Mouse (Mus musculus) Muller cell, postnatal 12 days (primary cell): ENCODE measurements around the gene Xpnpep1.

Experiments used
- DNase-seq: peaks from one replicate; pipeline ENCODE4 v3.0.0-alpha.2; 2015; ENCODE audit errors: inconsistent ontology term

The Xpnpep1 gene

GRCm38 (mm10) chr19:53032647-53033046, 7.4 kb downstream of the Xpnpep1 start:
- no peak for DNase-seq

GRCm38 (mm10) chr19:53031957-53032371, 8.1 kb downstream of the Xpnpep1 start:
- DNase-seq = no peak

GRCm38 (mm10) chr19:53030279-53030678, 9.7 kb downstream of the Xpnpep1 start:
- no peak for DNase-seq

GRCm38 (mm10) chr19:53029686-53030085, 10.3 kb downstream of the Xpnpep1 start:
- no peak for DNase-seq

- DNase-seq = no peak
These were observed 11.0 kb downstream of the Xpnpep1 start for GRCm38 (mm10) chr19:53029045-53029444.

GRCm38 (mm10) chr19:53028216-53028615, 11.8 kb downstream of the Xpnpep1 start:
- DNase-seq = no peak

GRCm38 (mm10) chr19:53023189-53023588, 16.8 kb downstream of the Xpnpep1 start:
- no peak for DNase-seq

GRCm38 (mm10) chr19:53022037-53022614, 17.9 kb downstream of the Xpnpep1 start:
- DNase-seq = no peak

GRCm38 (mm10) chr19:53021537-53021936, 18.5 kb downstream of the Xpnpep1 start:
- DNase-seq = no peak

- peak; percentile 77 for DNase-seq
These were observed 20.1 kb downstream of the Xpnpep1 start for GRCm38 (mm10) chr19:53019716-53020463.

- no peak for DNase-seq
These were observed 22.1 kb downstream of the Xpnpep1 start for GRCm38 (mm10) chr19:53017954-53018353.

- peak; percentile 48 for DNase-seq
These were observed 22.8 kb downstream of the Xpnpep1 start for GRCm38 (mm10) chr19:53017248-53017647.

- DNase-seq = no peak
These were observed 24.9 kb downstream of the Xpnpep1 start for GRCm38 (mm10) chr19:53014910-53015710.

- DNase-seq = no peak
These were observed 26.3 kb downstream of the Xpnpep1 start for GRCm38 (mm10) chr19:53013744-53014143.

GRCm38 (mm10) chr19:53013341-53013740, 26.7 kb downstream of the Xpnpep1 start:
- DNase-seq = no peak

GRCm38 (mm10) chr19:53010941-53011340, 29.1 kb downstream of the Xpnpep1 start:
- DNase-seq = peak; percentile 38

GRCm38 (mm10) chr19:53008921-53009320, 31.1 kb downstream of the Xpnpep1 start:
- DNase-seq = no peak

- DNase-seq = peak; percentile 99
These were observed 31.9 kb downstream of the Xpnpep1 start for GRCm38 (mm10) chr19:53008020-53008705.

GRCm38 (mm10) chr19:53005978-53006377, 34.0 kb downstream of the Xpnpep1 start:
- DNase-seq = no peak

- DNase-seq = no peak
These were observed 36.3 kb downstream of the Xpnpep1 start for GRCm38 (mm10) chr19:53003554-53004365.
